Mouse (Mus musculus) midbrain, postnatal 0 days (tissue): Measurements from ENCODE around the gene Phlpp2. TPM values are rescaled to one million over a fixed set of nuclear protein-coding genes. Genes with fewer than 3 reads are reported as not detected.

Source experiments
- ATAC-seq: fragments of 200-750 bp; cut with Nextera tagmentation; 2 replicates; pipeline ENCODE4 v1.8.0; 2017; ENCODE audit warnings: moderate number of reproducible peaks, mild to moderate bottlenecking, moderate TSS enrichment, moderate library complexity; ENCODE audit not compliant: low FRiP score
- DNase-seq: peaks from one replicate; pipeline ENCODE4 v3.0.0-alpha.2; 2015; ENCODE audit warnings: low spot score
- H3K27ac ChIP-seq: fragments of 300-500 bp; sonication (generic); 2 replicates; pipeline ENCODE4 v1.5.1; 2014; ENCODE audit warnings: low read depth, mild to moderate bottlenecking, low read length, mixed read lengths
- H3K27me3 ChIP-seq: fragments of 300-500 bp; sonication (generic); 2 replicates; pipeline ENCODE4 v1.6.1; 2014; ENCODE audit warnings: low read length, control low read depth, mixed read lengths; ENCODE audit not compliant: insufficient read depth
- H3K36me3 ChIP-seq: fragments of 300-500 bp; sonication (generic); 2 replicates; pipeline ENCODE4 v1.6.1; 2014; ENCODE audit warnings: low read length, control low read depth, mixed read lengths; ENCODE audit not compliant: insufficient read depth
- H3K4me1 ChIP-seq: fragments of 300-500 bp; sonication (generic); 2 replicates; pipeline ENCODE4 v1.6.1; 2014; ENCODE audit warnings: mild to moderate bottlenecking, control low read depth, antibody characterized with exemption, low read length, mixed read lengths; ENCODE audit not compliant: insufficient read depth
- H3K4me2 ChIP-seq: fragments of 300-500 bp; sonication (generic); 2 replicates; pipeline ENCODE4 v1.6.1; 2014; ENCODE audit warnings: low read depth, mild to moderate bottlenecking, low read length, mixed read lengths; ENCODE audit not compliant: poor library complexity, severe bottlenecking
- H3K4me3 ChIP-seq: fragments of 300-500 bp; sonication (generic); 2 replicates; pipeline ENCODE4 v1.5.1; 2014; ENCODE audit warnings: low read depth, mild to moderate bottlenecking, low read length, moderate library complexity
- H3K9ac ChIP-seq: fragments of 300-500 bp; sonication (generic); replicated peaks from 2 replicates; pipeline ENCODE4 v1.6.1; 2014; ENCODE audit warnings: mild to moderate bottlenecking, low read length, moderate library complexity, mixed read lengths; ENCODE audit not compliant: poor library complexity, severe bottlenecking
- H3K9me3 ChIP-seq: fragments of 300-500 bp; sonication (generic); 2 replicates; pipeline ENCODE4 v1.6.1; 2016; ENCODE audit warnings: low read length, control low read depth
- CTCF ChIP-seq: IDR thresholded peaks from 2 replicates; pipeline ENCODE4 v1.5.1; 2016; ENCODE audit warnings: antibody characterized with exemption, mild to moderate bottlenecking
- WGBS: fragments of 180-500 bp; shearing (Covaris S2); extraction: QIAGEN DNeasy Blood & Tissue Kit; methylation state at CpG from one replicate; pipeline ENCODE4 v1.1.7; 2014; 5-methylcytosine and 5-hydroxymethylcytosine counted together
- polyA plus RNA-seq: library from polyadenylated mRNA; unstranded; fragments of >200 nt; fragmentation: Nextera tagmentation; extraction: Ambion mirVana; gene quantifications from 2 replicates; pipeline ENCODE4 v1.2.1, GENCODE M21; 2015
- total RNA-seq: library from RNA; depleted of rRNA; stranded (reverse); fragments of >200 nt; gene quantifications from 2 replicates; pipeline ENCODE4 v1.2.3, GENCODE M21; 2014

Phlpp2 gene
- total and polyA plus RNA-seq, 2 experiments from 2014 or later: 4.7 to 11.6 TPM

DNA sequence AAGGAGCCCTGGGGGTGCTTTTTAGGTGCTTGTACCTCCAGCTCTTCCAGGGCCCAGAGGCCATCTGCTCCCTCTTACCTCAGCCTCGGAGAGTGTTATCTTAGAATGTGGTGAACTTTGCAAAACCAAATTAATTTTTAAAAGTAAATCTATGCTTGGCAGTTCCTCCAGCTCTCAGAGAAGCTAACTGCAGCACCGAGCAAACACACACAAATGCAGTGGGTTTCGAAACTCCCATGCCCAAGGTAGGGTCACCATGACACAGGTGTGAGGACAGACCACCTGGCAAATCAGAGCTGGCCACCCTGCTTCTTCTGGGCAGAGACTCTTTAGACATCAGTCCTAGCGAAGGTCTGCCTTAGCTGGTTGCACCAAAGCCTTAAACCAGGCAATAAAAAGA is 104.6 kb downstream of the Phlpp2 start:
- WGBS: 86% methylated on average over 4 of the region's 4 CpGs
- H3K9me3 ChIP-seq: no peaks in the 10 kb centered on the region
- H3K4me1 ChIP-seq: no peaks in the 10 kb centered on the region
- H3K27ac ChIP-seq: no peak overlapping the region
- H3K27me3 ChIP-seq: no peaks in the 10 kb centered on the region
- ATAC-seq (no peak), DNase-seq (no peak)
- no peak for TF ChIP-seq CTCF
- no peak overlapping the region for H3K9ac ChIP-seq
- no peak overlapping the region for H3K4me2 ChIP-seq
- H3K4me3 ChIP-seq: no peak overlapping the region
- H3K36me3 ChIP-seq: no peaks in the 10 kb centered on the region

DNA sequence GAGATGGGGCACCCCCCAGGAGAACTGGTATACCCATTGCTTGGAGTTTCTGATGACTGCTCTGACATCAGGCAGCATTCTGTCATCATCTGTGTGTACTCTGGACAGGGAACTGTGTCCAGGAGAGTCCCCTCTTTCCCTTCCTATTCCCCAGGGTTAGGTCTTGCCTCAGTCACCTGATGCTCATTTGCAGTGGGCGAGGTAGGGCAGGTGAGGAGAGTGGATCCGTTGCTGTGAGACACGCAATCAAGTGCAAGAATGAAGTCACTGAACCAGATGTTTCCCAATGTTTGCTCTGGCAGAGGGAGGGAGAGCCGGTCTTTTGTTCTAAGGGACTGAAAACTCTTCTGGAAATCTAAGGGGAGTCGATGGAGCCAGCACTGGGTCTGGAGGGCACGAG is 111.0 kb downstream of the Phlpp2 start:
- Histone ChIP-seq H3K36me3 (no peaks in the 10 kb centered on the region), H3K9me3 (no peaks in the 10 kb centered on the region), H3K4me2 (no peak overlapping the region), H3K4me1 (peaks cover 4% of the 10 kb centered on the region; the same call in 1 of the 2 replicates), H3K27me3 (no peaks in the 10 kb centered on the region), H3K9ac (no peak overlapping the region), H3K27ac (no peak overlapping the region), H3K4me3 (no peak overlapping the region)
- TF ChIP-seq CTCF: no peak
- WGBS: 72% methylated on average over 6 of the region's 6 CpGs
- no peak for DNase-seq
- ATAC-seq: no peak

DNA sequence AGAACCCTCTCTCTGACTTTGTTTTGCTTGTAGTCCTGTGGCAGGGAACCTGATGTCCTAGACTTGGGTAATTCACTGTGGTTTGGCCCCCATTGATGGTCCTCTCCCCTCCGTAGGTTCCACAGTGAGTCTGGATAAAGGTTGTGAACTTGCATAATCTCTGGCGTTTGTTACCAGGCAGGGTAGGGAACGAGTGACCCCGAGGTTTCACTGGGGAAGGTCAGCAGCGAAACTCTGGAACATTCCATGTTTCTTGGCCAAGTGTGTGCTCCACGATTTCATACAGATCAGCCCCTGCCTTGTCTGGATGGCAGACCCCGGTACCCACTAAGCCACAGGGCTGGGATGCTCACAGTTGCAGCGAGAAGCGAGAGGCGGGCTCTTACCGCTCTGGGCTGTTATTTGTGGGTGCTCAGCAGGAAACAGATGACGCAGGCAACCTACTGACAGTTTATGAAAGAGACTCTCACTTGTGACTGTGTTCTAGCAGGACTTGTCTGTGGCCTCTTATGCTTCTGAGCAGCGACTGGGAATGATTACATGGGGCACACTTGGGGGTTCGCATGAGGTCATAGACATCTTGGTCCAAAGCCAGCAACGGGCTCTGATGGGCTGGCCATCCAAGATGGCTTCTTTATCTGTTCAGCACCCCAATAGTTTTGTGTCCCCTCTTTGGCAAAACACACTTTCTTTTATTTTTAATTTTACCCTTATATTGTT is 114.2 kb downstream of the Phlpp2 start:
- no peak overlapping the region for H3K27ac ChIP-seq
- no peak overlapping the region for H3K4me3 ChIP-seq
- 74% methylated on average over 15 of the region's 15 CpGs for WGBS
- ATAC-seq (no peak), DNase-seq (no peak)
- no peaks in the 10 kb centered on the region for H3K9me3 ChIP-seq
- TF ChIP-seq CTCF: no peak
- peaks cover 4% of the 10 kb centered on the region; the same call in 1 of the 2 replicates for H3K4me1 ChIP-seq
- H3K36me3 ChIP-seq: no peaks in the 10 kb centered on the region
- H3K4me2 ChIP-seq: no peak overlapping the region
- H3K9ac ChIP-seq: no peak overlapping the region
- no peaks in the 10 kb centered on the region for H3K27me3 ChIP-seq

DNA sequence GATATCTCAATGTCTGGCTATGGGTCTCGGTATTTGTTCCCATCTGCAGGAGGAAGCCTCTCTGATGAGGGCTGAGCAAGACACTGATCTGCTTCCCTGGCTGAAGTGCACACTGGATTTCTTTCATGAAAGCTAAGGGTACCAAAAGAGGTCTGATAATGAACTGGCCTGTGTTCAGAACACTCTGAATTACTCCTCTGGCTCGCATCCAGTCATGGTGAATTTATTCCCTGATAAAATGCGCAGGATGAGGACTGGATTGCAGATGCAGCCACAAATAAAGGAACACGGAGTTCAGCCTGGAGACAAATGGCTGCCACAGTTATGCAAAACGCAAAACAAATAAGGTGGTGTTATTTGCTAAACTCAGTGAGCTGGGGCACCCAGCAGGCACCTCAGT is 115.6 kb downstream of the Phlpp2 start:
- peak overlapping the region; percentile 65 for H3K27ac ChIP-seq
- no peak overlapping the region; the same call in 1 of the 2 replicates for H3K9ac ChIP-seq
- H3K36me3 ChIP-seq: no peaks in the 10 kb centered on the region
- no peaks in the 10 kb centered on the region for H3K27me3 ChIP-seq
- no peaks in the 10 kb centered on the region for H3K9me3 ChIP-seq
- TF ChIP-seq CTCF: no peak
- no peak for ATAC-seq
- peak; percentile 75 for DNase-seq
- peaks cover 4% of the 10 kb centered on the region; the same call in 1 of the 2 replicates for H3K4me1 ChIP-seq
- 19% methylated on average over 5 of the region's 5 CpGs for WGBS
- no peak overlapping the region for H3K4me3 ChIP-seq
- no peak overlapping the region for H3K4me2 ChIP-seq

GRCm38 (mm10) chr8:109986384-109986783 is 118.0 kb downstream of the Phlpp2 start:
- DNase-seq: peak; percentile 26
- 72% methylated on average over 7 of the region's 7 CpGs for WGBS
- Histone ChIP-seq H3K36me3 (no peaks in the 10 kb centered on the region), H3K9me3 (no peaks in the 10 kb centered on the region), H3K4me3 (no peak overlapping the region), H3K4me1 (peaks cover 4% of the 10 kb centered on the region; the same call in 1 of the 2 replicates), H3K9ac (no peak overlapping the region), H3K27me3 (no peaks in the 10 kb centered on the region), H3K4me2 (no peak overlapping the region), H3K27ac (no peak overlapping the region)
- TF ChIP-seq CTCF: no peak
- ATAC-seq: no peak

- H3K4me1 ChIP-seq: peaks cover 4% of the 10 kb centered on the region; the same call in 1 of the 2 replicates
- WGBS: 86% methylated on average over 7 of the region's 7 CpGs
- H3K4me3 ChIP-seq: no peak overlapping the region
- DNase-seq (no peak), ATAC-seq (no peak)
- H3K27ac ChIP-seq: no peak overlapping the region
- no peak for TF ChIP-seq CTCF
- no peak overlapping the region for H3K9ac ChIP-seq
- no peak overlapping the region for H3K4me2 ChIP-seq
- H3K9me3 ChIP-seq: no peaks in the 10 kb centered on the region
- no peaks in the 10 kb centered on the region for H3K36me3 ChIP-seq
- H3K27me3 ChIP-seq: no peaks in the 10 kb centered on the region
Measured at GRCm38 (mm10) chr8:109987776-109988175, 119.4 kb downstream of the Phlpp2 start.
